Mouse (Mus musculus) thymus, postnatal 0 days (tissue): ENCODE measurements at regions not wholly inside any gene's neighbourhood (a gene's known extent, or its start where the extent isn't known, plus 50 kb on each side); places are given as distances from the start of the nearest gene placed in this dataset.
A peak's percentile ranks its signal among the peaks of the same experiment; 100 is the strongest.

ENCODE experiments used
- DNase-seq: peaks from one replicate; pipeline ENCODE4 v3.0.0-alpha.2; 2015; ENCODE audit warnings: low spot score

GRCm38 (mm10) chr2:116979561-116980391 lies 101.3 kb downstream of the Tmco5 start:
- DNase-seq, result peak; percentile 23

- no peak for DNase-seq
Measured at GRCm38 (mm10) chr2:116980692-116981091, 102.2 kb downstream of the Tmco5 start.

- DNase-seq, result no peak
Measured at GRCm38 (mm10) chr2:116983351-116983750, 104.9 kb downstream of the Tmco5 start.

GRCm38 (mm10) chr2:116983821-116984351 lies 105.4 kb downstream of the Tmco5 start:
- no peak for DNase-seq

GRCm38 (mm10) chr2:116984597-116984996 lies 106.1 kb downstream of the Tmco5 start:
- no peak for DNase-seq

- DNase-seq, result no peak
Measured at GRCm38 (mm10) chr2:116985549-116985948, 107.1 kb downstream of the Tmco5 start.

GRCm38 (mm10) chr2:116988953-116989674 lies 110.6 kb downstream of the Tmco5 start:
- DNase-seq, result no peak

- no peak for DNase-seq
Measured at GRCm38 (mm10) chr2:116990106-116990505, 111.6 kb downstream of the Tmco5 start.

GRCm38 (mm10) chr2:116991561-116992042 lies 113.1 kb downstream of the Tmco5 start:
- DNase-seq, result no peak

- no peak for DNase-seq
Measured at GRCm38 (mm10) chr2:116993724-116994123, 115.2 kb downstream of the Tmco5 start.

- DNase-seq, result no peak
Measured at GRCm38 (mm10) chr2:116996302-116996701, 117.8 kb downstream of the Tmco5 start.

- DNase-seq, result no peak
Measured at GRCm38 (mm10) chr2:116998822-116999221, 120.3 kb downstream of the Tmco5 start.

GRCm38 (mm10) chr2:116999592-116999991 lies 121.1 kb downstream of the Tmco5 start:
- no peak for DNase-seq

- no peak for DNase-seq
Measured at GRCm38 (mm10) chr2:117003976-117004375, 117.2 kb upstream of the Spred1 start.

GRCm38 (mm10) chr2:117006846-117007245 lies 114.3 kb upstream of the Spred1 start:
- DNase-seq, result no peak

- no peak for DNase-seq
Measured at GRCm38 (mm10) chr2:117008922-117009321, 112.3 kb upstream of the Spred1 start.

GRCm38 (mm10) chr2:117010001-117010400 lies 111.2 kb upstream of the Spred1 start:
- no peak for DNase-seq

GRCm38 (mm10) chr2:117010942-117011341 lies 110.2 kb upstream of the Spred1 start:
- DNase-seq, result no peak

- DNase-seq, result no peak
Measured at GRCm38 (mm10) chr2:117017921-117018651, 103.1 kb upstream of the Spred1 start.

GRCm38 (mm10) chr2:117018917-117019538 lies 102.1 kb upstream of the Spred1 start:
- DNase-seq, result no peak

GRCm38 (mm10) chr2:117019552-117019951 lies 101.6 kb upstream of the Spred1 start:
- no peak for DNase-seq
